Mouse (Mus musculus) granulocyte monocyte progenitor cell, adult 5-6 weeks (primary cell): Measurements from ENCODE around the gene Gm26566. TPM values are rescaled to one million over a fixed set of nuclear protein-coding genes. Genes with fewer than 3 reads are reported as not detected.
"Not testable (repeated sequence)": the region's sequence is repeated elsewhere in the genome, so short reads cannot be mapped to it uniquely, and the experiment has no call there.

Source experiments
- ATAC-seq: replicated peaks from 2 replicates; pipeline ENCODE4 v1.8.0; 2016; ENCODE audit warnings: mild to moderate bottlenecking, moderate TSS enrichment, inconsistent platforms; ENCODE audit not compliant: poor library complexity, severe bottlenecking
- total RNA-seq, 2 experiments: library from RNA; stranded (forward) in 1 of 2; stranded (reverse) in 1 of 2; fragments of 200-712, 200-1000 nt in 1 of 2; fragments of >200 nt in 1 of 2; fragmentation: Nextera tagmentation in 1 of 2; gene quantifications; 2 replicates each; pipeline ENCODE4 v1.2.3; 2014 to 2017

The Gm26566 gene
- total RNA-seq, 2 experiments from 2014 or later = not detected

DNA sequence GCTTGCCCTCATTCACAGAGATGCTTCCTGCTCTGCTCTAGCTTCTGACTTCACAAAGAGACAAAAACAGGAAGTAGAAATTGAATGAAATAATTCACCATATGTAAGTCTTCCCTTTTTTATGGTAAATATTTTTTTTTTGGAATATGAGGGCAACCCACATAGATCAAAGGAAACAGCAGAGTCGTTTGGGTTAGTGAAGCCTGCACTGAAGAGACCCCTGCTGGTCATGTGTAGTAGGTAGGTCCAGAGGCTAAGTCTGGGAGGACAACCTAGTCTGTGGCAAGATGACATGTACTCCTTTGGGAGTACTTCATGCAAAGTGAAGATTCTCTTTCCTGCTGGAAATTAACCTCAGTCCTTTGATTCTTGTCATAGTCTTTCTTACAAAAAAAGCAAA is 5.7 kb downstream of the Gm26566 start:
- ATAC-seq = peak; percentile 89

- peak; percentile 66 for ATAC-seq
These were observed 16.9 kb downstream of the Gm26566 start for GRCm38 (mm10) chr4:88738480-88738879.

DNA sequence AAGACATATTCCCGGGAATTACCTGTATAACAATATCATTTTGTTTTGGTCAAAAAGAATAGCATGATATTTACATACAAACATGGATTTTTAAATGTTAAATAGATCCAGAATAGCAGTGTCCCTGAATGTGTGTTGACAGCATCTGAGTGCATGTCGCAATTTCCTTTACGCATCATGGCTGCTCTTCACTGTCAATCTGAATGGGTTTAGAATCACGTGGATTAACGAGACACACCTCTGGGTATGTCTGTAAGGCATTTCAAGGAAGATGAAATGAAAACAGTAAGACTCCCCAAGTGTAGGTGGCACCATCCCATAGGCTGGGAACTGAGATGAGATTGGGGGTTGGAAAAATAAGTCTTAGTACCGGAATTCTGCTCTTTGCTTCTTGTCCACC is 17.4 kb downstream of the Gm26566 start:
- ATAC-seq = peak; percentile 79

DNA sequence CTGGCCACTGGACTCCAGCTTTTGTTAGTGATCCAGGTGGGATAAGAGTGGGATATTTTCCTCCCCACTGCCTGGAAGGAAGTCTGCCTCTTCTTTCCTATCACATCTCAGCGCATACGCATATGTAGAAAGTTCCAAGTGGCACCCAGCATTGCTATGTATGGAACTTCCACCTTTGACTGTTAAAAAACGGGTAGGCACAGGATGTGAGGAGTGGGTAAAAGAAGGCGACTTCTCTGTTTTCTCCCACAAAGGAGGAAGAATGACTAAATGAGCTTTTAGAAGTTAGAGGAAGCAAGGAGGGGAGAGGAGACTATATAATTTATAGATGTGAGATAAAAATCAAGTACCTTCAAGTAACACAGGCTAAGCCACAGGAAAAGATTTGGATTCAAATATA is 19.8 kb downstream of the Gm26566 start:
- peak; percentile 67 for ATAC-seq

GRCm38 (mm10) chr4:88742771-88743371 is 21.3 kb downstream of the Gm26566 start:
- peak; percentile 21; the same call in 1 of the 2 replicates for ATAC-seq

- ATAC-seq = no peak
These were observed 22.6 kb downstream of the Gm26566 start for GRCm38 (mm10) chr4:88744207-88744606.

DNA sequence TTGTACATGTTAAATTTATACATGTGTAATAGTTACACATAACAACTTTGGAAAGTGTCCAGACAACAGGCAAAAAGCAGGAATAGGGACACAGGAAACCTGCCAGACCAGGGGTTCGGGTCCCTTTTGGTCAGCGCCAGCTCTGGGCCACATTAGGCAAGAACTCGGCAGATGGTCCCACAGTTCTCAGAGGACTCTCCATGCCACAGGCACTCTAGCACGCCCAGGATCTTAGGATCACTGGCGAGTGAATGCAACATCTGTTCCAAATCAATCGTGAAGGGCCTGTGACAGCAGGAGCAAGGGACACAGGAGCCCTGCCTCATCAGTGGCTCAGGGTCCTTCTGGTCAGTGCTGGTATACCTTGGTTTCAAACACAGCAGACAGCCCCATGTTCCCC is 28.3 kb downstream of the Gm26566 start:
- ATAC-seq = no peak

- ATAC-seq = not testable (repeated sequence)
These were observed 33.3 kb downstream of the Gm26566 start, which contains the start of gene Gm13271 for GRCm38 (mm10) chr4:88754818-88755340. Gene Gm13271 (plus strand): TSS chr4:88754868.

GRCm38 (mm10) chr4:88756581-88757513 is 35.2 kb downstream of the Gm26566 start:
- ATAC-seq = not testable (repeated sequence)

DNA sequence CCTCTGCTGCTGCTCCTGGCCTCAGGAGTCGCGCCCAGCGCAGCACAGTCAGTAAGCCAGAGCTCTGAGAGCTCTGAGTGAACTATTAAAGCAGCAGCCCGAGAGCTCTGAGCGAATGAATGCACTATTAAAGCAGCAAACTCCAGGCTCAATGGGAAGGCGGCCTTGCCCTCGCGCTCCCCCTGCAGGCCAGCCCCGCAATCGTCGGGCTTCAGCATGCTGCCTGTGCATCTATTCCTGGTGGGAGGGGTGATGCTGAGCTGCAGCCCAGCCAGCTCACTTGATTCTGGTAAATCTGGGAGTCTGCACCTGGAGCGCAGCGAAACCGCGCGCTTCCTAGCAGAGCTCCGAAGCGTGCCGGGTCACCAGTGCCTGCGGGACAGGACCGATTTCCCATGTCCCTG is 36.0 kb downstream of the Gm26566 start:
- ATAC-seq = peak; percentile 100

DNA sequence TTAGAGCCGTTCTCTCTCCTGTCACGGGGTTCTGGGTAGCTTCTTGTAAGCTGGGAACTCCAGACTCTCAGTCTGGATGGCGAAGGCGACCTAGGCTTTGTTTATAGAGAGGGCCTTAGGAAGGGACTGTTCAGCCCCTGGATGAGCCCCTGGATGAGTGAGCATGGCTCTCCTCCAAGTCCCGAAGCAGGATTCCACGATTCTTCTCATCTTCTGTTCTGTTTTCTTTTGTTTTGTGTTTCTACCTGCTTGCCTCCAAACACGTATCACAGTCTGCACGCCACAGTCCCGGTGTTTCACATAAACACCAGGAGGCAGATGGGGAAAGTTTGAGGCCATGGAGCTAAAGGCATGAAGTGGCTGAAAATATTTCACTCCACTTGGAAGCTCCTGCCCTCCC is 37.1 kb downstream of the Gm26566 start:
- not testable (repeated sequence) for ATAC-seq

GRCm38 (mm10) chr4:88759610-88760268 is 38.1 kb downstream of the Gm26566 start, which contains the start of gene Gm13283:
Gene Gm13283 (plus strand): TSS chr4:88760119.
- ATAC-seq = not testable (repeated sequence)

GRCm38 (mm10) chr4:88760431-88760830 is 38.8 kb downstream of the Gm26566 start:
- ATAC-seq = not testable (repeated sequence)

GRCm38 (mm10) chr4:88761776-88762175 is 40.2 kb downstream of the Gm26566 start:
- not testable (repeated sequence) for ATAC-seq

DNA sequence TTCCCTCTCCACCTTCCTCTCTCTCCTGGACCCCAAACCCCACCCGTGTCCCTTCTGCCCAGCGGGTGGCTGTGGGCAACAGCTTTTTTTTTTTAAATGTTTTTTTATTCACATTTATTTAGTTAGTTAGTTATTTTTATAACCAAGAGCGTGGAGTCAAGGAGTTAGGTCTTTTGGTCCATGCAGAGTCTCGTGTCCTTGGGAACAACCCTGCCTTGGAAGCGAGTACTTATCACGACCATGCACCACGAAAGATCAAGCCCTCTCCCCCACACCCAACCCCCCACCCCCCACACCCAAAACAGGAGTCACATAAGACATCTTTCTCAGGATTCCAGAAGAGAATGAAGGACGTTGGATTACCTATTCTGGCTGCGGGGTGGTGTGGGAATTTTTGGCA is 40.7 kb downstream of the Gm26566 start:
- not testable (repeated sequence) for ATAC-seq

- ATAC-seq = peak; percentile 82
These were observed 41.9 kb downstream of the Gm26566 start for GRCm38 (mm10) chr4:88763384-88764018.
